Mouse (Mus musculus) lung, embryonic 15.5 days (tissue): ENCODE measurements around the gene Arl2bp. TPM values are rescaled to one million over a fixed set of nuclear protein-coding genes. Genes with fewer than 3 reads are reported as not detected.

Experiments
- ATAC-seq: fragments of 200-750 bp; cut with Nextera tagmentation; 2 replicates; pipeline ENCODE4 v1.8.0; 2017; ENCODE audit warnings: moderate number of reproducible peaks, borderline replicate concordance; ENCODE audit not compliant: low FRiP score, low TSS enrichment; ENCODE audit errors: extremely low read depth
- H3K27ac ChIP-seq: fragments of 300-500 bp; sonication (generic); 2 replicates; pipeline ENCODE4 v1.5.1; 2015; ENCODE audit warnings: moderate library complexity, mild to moderate bottlenecking, inconsistent platforms
- H3K27me3 ChIP-seq: fragments of 300-500 bp; sonication (generic); 2 replicates; pipeline ENCODE4 v1.6.1; 2015; ENCODE audit warnings: inconsistent platforms
- H3K36me3 ChIP-seq: fragments of 300-500 bp; sonication (generic); 2 replicates; pipeline ENCODE4 v1.6.1; 2015; ENCODE audit warnings: inconsistent platforms
- H3K4me1 ChIP-seq: fragments of 300-500 bp; sonication (generic); 2 replicates; pipeline ENCODE4 v1.6.1; 2015; ENCODE audit warnings: inconsistent platforms
- H3K4me2 ChIP-seq: fragments of 300-500 bp; sonication (generic); 2 replicates; pipeline ENCODE4 v1.6.1; 2015; ENCODE audit warnings: inconsistent platforms, mild to moderate bottlenecking, moderate library complexity
- H3K4me3 ChIP-seq: fragments of 300-500 bp; sonication (generic); 2 replicates; pipeline ENCODE4 v1.5.1; 2015; ENCODE audit warnings: mild to moderate bottlenecking, inconsistent platforms
- H3K9ac ChIP-seq: fragments of 300-500 bp; sonication (generic); 2 replicates; pipeline ENCODE4 v1.6.1; 2015; ENCODE audit warnings: inconsistent platforms
- H3K9me3 ChIP-seq: fragments of 300-500 bp; sonication (generic); 2 replicates; pipeline ENCODE4 v1.6.1; 2016; ENCODE audit warnings: inconsistent platforms
- WGBS: fragments of 180-500 bp; shearing (Covaris S2); methylation state at CpG from one replicate; pipeline ENCODE4 v1.1.7; 2015; 5-methylcytosine and 5-hydroxymethylcytosine counted together
- polyA plus RNA-seq: library from polyadenylated mRNA; unstranded; fragments of >200 nt; fragmentation: Nextera tagmentation; extraction: Ambion mirVana; gene quantifications from 2 replicates; pipeline ENCODE4 v1.2.1, GENCODE M21; 2015

Gene Arl2bp
- polyA plus RNA-seq, 1 experiment from 2014 or later, result 147 TPM

DNA sequence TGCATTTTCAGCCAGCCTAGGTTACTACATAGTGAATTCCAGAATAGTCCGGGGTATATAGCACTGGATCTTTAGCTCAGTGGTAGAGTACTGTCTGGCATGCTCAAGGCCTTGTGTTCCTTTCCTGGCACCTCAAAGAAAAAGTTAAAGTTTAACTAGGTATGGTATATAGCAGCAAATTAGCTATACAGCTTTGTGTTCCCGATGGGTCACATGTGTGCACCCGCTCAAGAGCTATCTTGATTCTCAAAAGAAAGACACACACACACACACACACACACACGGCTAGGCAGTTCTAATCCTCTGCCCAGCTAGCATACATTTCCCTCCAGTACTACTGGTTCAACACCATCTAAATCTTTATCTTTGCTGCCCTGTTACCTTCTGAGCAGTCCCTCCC is 6.0 kb upstream of the Arl2bp start:
- H3K4me1 ChIP-seq, result no peaks in the 10 kb centered on the region
- peaks cover 21% of the 10 kb centered on the region for H3K36me3 ChIP-seq
- no peaks in the 10 kb centered on the region for H3K27me3 ChIP-seq
- H3K9me3 ChIP-seq, result no peaks in the 10 kb centered on the region
- ATAC-seq, result no peak
- 59% methylated on average over 4 of the region's 4 CpGs for WGBS
- no peak overlapping the region for H3K4me2 ChIP-seq
- H3K27ac ChIP-seq, result no peak overlapping the region
- no peak overlapping the region for H3K9ac ChIP-seq
- H3K4me3 ChIP-seq, result no peak overlapping the region

DNA sequence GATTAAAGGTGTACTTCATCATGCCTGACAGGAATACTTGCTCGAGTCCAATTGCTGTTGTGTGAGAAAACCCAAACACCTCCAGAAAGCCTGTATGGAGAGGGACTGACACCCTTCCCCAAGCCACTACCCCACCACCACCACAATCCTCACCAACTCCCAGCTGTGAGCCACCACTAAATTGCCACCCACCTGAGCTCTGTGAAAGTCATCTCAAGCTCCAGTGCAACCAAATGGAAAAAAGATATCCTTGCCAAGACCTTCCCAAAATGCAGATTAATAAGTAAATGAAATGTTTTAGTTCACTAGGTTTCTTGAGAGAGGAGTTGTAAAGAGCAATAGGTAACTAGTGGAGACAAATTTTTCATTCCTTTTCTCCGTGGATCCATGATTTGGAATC is 1.7 kb upstream of the Arl2bp start:
- H3K9me3 ChIP-seq, result no peaks in the 10 kb centered on the region
- H3K4me3 ChIP-seq, result no peak overlapping the region
- H3K4me1 ChIP-seq, result peaks cover 5% of the 10 kb centered on the region; the same call in 1 of the 2 replicates
- no peak overlapping the region for H3K9ac ChIP-seq
- ATAC-seq, result no peak
- no peak overlapping the region for H3K4me2 ChIP-seq
- no peaks in the 10 kb centered on the region for H3K27me3 ChIP-seq
- H3K36me3 ChIP-seq, result peaks cover 7% of the 10 kb centered on the region; the same call in 1 of the 2 replicates
- H3K27ac ChIP-seq, result no peak overlapping the region
- WGBS, result 66% methylated on average over 2 of the region's 2 CpGs

DNA sequence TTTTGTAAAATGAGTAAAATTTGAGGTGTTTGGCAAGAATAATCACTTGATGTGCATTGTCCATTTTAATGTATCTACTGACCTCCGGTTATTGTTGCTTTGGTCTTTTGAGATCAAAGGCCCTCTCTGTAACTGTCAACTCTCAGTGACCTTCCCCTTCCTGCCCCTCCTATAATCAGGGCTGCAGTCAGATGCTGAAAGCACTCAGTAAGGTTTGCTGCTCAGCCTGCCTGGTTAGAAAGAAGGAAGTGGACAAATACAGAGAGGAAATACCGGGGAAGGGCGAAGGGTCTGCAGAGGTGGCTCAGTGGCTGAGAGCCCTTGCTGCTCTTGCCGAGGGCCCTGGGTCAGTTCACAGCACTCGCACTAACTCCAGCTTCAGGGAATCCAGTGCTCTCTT is 8.0 kb downstream of the Arl2bp start:
- Histone ChIP-seq H3K36me3 (peaks cover 49% of the 10 kb centered on the region), H3K4me1 (peaks cover 13% of the 10 kb centered on the region), H3K9ac (no peak overlapping the region), H3K9me3 (no peaks in the 10 kb centered on the region), H3K4me2 (no peak overlapping the region), H3K27me3 (no peaks in the 10 kb centered on the region), H3K27ac (0 out of 2 replicates have a peak overlapping the region, but pooled peaks have one; percentile 13), H3K4me3 (no peak overlapping the region)
- 66% methylated on average over 5 of the region's 5 CpGs for WGBS
- ATAC-seq, result no peak

DNA sequence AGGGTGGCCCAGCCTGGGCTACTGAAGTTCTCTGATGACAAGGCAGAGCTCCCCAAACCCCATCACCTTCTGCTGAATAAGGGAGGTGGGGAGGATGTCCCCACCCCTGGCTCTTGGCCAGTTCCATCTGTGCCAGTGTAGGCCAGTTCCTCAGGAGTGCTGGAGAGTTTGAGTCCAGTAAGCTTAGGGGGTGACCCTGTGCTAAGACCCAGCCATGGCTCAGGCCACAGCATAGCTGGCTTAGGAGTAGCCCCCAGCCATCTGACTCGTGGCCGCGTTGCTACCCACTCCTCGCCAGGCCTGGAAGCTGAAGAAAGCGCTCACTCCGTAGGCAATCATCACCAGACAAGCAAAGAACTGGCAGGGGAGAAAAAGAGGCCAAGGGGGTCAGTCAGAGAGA is 9.5 kb downstream of the Arl2bp start:
- Histone ChIP-seq H3K9ac (no peak overlapping the region), H3K4me3 (no peak overlapping the region), H3K4me2 (no peak overlapping the region), H3K27ac (no peak overlapping the region), H3K4me1 (peaks cover 14% of the 10 kb centered on the region), H3K36me3 (peaks cover 39% of the 10 kb centered on the region), H3K27me3 (no peaks in the 10 kb centered on the region), H3K9me3 (no peaks in the 10 kb centered on the region)
- ATAC-seq, result no peak
- 89% methylated on average over 6 of the region's 6 CpGs for WGBS

DNA sequence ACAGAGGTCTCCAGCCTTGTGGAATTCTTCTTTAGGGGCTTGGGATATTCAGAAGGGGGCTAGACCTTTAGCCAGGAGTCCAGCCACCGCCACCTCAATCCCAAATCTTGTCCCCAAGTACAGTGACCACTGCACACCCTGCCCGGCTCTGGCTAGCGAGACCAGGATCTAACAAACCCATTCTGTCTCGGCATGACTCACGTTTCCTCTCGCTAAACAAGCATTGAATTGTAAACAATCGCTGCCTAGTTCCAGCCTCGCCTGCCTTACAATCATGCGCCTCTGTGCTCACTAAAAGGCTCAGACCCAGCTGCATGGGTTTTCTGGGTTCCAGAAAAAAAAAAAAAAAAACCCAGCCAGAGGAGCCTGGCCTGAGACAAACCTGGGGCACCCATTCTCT is 12.2 kb downstream of the Arl2bp start:
- Histone ChIP-seq H3K36me3 (peaks cover 13% of the 10 kb centered on the region), H3K27ac (peak overlapping the region; percentile 75), H3K9me3 (no peaks in the 10 kb centered on the region), H3K4me3 (no peak overlapping the region), H3K4me1 (peaks cover 20% of the 10 kb centered on the region), H3K4me2 (peak overlapping the region; percentile 28; the same call in 1 of the 2 replicates), H3K27me3 (no peaks in the 10 kb centered on the region), H3K9ac (no peak overlapping the region)
- 14% methylated on average over 9 of the region's 9 CpGs for WGBS
- ATAC-seq, result peak; percentile 20; the same call in 1 of the 2 replicates

DNA sequence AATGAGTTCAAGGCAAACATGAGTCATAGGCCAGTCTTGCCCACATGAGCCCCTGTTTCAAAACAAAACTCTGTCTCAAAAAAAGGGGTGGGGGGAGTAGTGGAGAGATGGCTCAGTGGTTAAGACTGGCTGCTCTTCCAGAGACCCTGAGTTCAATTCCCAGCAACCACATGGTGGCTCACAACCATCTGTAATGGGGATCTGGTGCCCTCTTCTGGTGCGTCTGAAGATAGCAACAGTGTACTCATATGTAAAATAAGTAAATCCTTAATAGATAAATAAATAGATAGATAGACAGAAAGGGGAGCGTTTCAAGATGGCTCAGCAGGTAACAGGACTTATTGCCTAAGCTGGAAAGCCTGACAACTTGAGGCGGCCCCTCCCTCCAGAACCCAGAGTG is 14.0 kb downstream of the Arl2bp start:
- H3K9ac ChIP-seq, result no peak overlapping the region
- H3K9me3 ChIP-seq, result no peaks in the 10 kb centered on the region
- peaks cover 20% of the 10 kb centered on the region for H3K4me1 ChIP-seq
- no peaks in the 10 kb centered on the region for H3K27me3 ChIP-seq
- no peak overlapping the region for H3K27ac ChIP-seq
- H3K4me3 ChIP-seq, result no peak overlapping the region
- H3K4me2 ChIP-seq, result no peak overlapping the region
- H3K36me3 ChIP-seq, result no peaks in the 10 kb centered on the region
- ATAC-seq, result no peak
- WGBS, result 85% methylated on average over 3 of the region's 3 CpGs

DNA sequence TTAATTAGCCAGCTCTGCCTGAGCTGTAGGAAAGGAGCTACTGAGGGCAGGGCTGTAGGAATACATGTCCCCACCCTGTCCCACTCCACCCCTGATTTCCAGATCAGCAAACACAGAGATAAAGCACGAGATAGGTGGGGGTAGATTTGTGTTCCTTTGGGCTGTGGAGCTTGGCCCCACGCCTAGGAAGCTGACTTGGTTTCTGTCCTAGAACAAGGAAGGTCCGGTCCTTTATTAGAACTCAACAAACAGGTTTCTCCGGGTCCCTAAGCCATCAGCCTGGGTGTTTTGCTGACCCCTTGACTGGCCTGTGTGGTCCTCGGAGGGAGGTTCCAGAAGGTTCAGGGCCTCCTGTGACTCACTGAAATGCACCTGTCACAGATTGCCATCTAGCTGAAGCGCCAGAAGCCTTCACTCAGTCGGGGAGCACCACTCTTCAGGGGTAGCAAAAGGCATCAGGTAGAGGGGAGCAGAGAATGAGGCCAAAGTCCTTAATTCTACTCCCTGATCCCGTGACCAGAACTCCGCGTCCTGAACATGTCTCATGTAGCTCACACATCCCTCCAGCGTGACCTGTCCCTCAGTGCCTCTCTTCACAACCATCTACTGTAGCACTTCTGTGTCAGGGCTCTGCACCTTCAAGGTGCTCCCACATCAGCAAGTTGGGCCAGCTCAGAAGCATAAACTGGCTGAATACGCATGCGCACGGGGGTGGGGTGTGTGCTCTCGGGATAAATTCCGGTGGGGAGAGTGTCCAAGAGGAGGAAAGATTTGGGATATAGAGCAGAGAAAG is 16.5 kb downstream of the Arl2bp start:
- no peak for ATAC-seq
- Histone ChIP-seq H3K4me2 (no peak overlapping the region), H3K9ac (no peak overlapping the region), H3K4me1 (peaks cover 20% of the 10 kb centered on the region), H3K4me3 (no peak overlapping the region), H3K36me3 (no peaks in the 10 kb centered on the region), H3K27ac (no peak overlapping the region), H3K9me3 (no peaks in the 10 kb centered on the region), H3K27me3 (no peaks in the 10 kb centered on the region)
- WGBS, result 62% methylated on average over 16 of the region's 16 CpGs

DNA sequence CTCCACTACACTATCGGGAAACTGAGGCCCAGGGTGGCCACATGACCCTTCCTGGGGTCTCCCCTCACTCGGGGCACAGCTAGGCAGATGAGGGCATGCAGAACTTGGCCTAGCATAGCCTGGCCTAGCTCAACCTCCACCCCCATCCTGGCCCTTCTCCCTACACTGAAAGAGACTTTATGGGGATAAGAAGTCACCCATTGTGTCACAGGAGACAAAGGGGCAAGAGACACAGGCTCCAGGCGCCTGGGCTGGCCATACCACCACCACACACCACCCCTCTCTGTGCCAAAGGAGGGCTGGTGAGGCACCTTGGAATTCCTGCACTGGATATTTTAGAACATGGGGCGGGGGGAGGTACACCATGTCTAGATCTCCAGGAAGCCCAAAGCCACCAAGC is 17.9 kb downstream of the Arl2bp start:
- no peak overlapping the region for H3K27ac ChIP-seq
- H3K4me1 ChIP-seq, result peaks cover 8% of the 10 kb centered on the region
- H3K36me3 ChIP-seq, result no peaks in the 10 kb centered on the region
- H3K27me3 ChIP-seq, result no peaks in the 10 kb centered on the region
- WGBS, result 77% methylated on average over 4 of the region's 4 CpGs
- no peak overlapping the region for H3K9ac ChIP-seq
- no peak overlapping the region for H3K4me2 ChIP-seq
- no peak overlapping the region for H3K4me3 ChIP-seq
- H3K9me3 ChIP-seq, result no peaks in the 10 kb centered on the region
- ATAC-seq, result no peak

DNA sequence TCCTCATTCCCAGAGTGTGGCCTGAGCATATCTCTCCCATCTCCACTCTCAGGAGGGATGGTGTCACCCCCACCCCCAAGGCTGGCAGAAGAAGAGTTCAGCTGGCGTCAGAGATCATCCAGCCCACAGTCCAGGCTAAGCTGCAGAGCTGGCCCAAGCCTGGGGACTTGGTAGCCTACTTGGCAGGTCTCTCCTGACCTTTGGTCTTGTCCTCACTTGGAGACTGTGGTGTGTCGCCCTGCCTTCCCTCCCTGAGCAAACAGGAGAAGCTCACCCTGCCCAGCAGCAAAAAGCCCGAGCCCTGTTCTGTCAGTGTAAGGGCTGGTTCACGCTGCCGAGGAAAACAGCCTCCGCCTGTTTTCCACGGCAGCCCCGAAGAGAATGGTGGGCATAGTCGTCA is 19.6 kb downstream of the Arl2bp start:
- ATAC-seq, result no peak
- peaks cover 6% of the 10 kb centered on the region; the same call in 1 of the 2 replicates for H3K4me1 ChIP-seq
- H3K27ac ChIP-seq, result no peak overlapping the region
- H3K9ac ChIP-seq, result no peak overlapping the region
- H3K4me2 ChIP-seq, result no peak overlapping the region
- WGBS, result 45% methylated on average over 9 of the region's 9 CpGs
- no peak overlapping the region for H3K4me3 ChIP-seq
- H3K27me3 ChIP-seq, result no peaks in the 10 kb centered on the region
- no peaks in the 10 kb centered on the region for H3K9me3 ChIP-seq
- H3K36me3 ChIP-seq, result no peaks in the 10 kb centered on the region

DNA sequence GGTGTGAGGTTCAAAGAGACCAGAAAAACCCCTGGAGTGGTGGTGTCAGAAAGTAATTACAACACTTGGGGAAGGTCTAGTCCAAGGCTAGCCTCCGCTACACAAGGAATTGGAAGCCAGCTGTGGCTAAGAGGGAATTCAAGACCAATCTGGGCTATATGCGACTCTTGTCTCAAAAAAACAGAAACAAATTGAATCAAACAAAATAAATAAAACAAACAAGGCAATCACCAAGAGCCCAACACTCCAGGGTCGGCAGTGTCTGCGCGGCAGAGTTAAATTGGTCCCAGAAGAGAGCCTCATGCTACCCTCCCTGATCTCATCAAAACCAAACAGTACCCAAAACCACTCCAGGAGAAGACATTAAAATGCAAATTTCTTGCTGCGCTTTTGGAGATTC is 28.3 kb downstream of the Arl2bp start:
- peaks cover 25% of the 10 kb centered on the region for H3K4me1 ChIP-seq
- H3K27ac ChIP-seq, result no peak overlapping the region
- no peaks in the 10 kb centered on the region for H3K9me3 ChIP-seq
- no peak for ATAC-seq
- H3K4me3 ChIP-seq, result no peak overlapping the region
- no peak overlapping the region; the same call in 1 of the 2 replicates for H3K4me2 ChIP-seq
- 9% methylated on average over 6 of the region's 6 CpGs for WGBS
- no peaks in the 10 kb centered on the region for H3K36me3 ChIP-seq
- H3K27me3 ChIP-seq, result peaks cover 54% of the 10 kb centered on the region
- H3K9ac ChIP-seq, result no peak overlapping the region

DNA sequence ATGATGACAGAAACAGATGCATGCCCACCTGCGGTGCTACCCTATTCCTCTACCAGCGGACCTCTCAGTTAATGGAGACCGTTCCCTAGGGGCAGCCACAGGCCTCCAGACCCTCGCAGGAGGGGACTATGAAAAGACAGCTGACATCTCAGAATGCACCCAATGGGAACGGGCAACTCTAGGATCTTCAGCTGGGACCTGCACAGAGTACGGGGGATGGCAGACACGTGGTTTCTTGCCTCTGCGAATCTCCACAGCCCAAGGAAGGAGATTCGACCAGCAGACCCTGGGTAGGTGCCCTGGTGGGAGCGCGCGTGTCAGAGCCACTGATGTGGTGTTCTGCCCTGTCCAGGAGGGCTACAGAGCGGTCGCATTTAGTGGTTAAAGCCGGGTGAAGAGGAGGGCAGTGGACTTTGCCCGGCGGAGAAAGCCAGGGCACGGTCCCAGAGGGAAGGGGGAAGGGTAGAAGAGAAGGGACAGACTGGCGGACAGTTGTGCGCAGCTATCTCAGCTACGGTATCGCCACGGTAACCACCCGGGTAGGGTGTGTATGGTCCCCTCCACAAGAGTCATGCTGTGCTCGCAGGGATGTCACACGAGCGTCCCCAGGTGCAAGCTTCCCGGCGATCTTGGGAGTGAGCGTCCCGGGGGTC is 29.1 kb downstream of the Arl2bp start:
- Histone ChIP-seq H3K4me2 (peak overlapping the region; percentile 90), H3K9me3 (no peaks in the 10 kb centered on the region), H3K4me3 (peak overlapping the region; percentile 46), H3K9ac (no peak overlapping the region), H3K36me3 (no peaks in the 10 kb centered on the region), H3K4me1 (peaks cover 25% of the 10 kb centered on the region), H3K27ac (no peak overlapping the region), H3K27me3 (peaks cover 54% of the 10 kb centered on the region)
- peak; percentile 44; the same call in 1 of the 2 replicates for ATAC-seq
- under 1% methylated on average over 31 of the region's 31 CpGs for WGBS

DNA sequence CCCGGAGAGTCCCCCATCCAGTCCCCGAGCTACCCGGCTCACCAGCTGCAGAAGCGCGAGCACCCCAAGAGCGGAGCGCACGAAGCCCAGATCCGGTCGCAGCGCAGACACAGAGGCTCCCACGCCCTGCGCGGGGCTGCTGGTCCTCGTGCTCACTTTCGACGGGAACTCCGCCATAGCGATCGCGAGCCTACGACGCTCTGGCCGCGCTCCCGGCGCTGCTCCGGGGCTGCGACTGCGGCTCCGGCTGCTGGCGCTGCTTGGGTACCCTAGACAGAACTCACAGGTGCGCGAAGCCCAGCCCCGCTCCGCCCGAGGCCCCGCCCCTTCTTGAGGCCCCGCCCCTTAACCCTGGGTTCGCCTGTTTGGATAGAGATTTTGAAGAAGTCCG is 29.6 kb downstream of the Arl2bp start, which contains the start of gene Pllp:
Gene Pllp (minus strand): TSS at position 285 of the 391 bp plus-strand sequence.
- Histone ChIP-seq H3K27me3 (peaks cover 54% of the 10 kb centered on the region), H3K9me3 (no peaks in the 10 kb centered on the region), H3K9ac (no peak within 1 kb of the TSS), H3K4me1 (peaks cover 25% of the 10 kb centered on the region), H3K27ac (no peak within 1 kb of the TSS), H3K4me3 (peak within 1 kb of the TSS; percentile 46), H3K36me3 (no peaks in the 10 kb centered on the region), H3K4me2 (peak within 1 kb of the TSS; percentile 90)
- peak; percentile 66; the same call in 1 of the 2 replicates for ATAC-seq
- WGBS, result under 1% methylated on average over 41 of the region's 41 CpGs
